Mouse (Mus musculus) liver, embryonic 14.5 days (tissue): ENCODE measurements around the gene Clps. TPM values are rescaled to one million over a fixed set of nuclear protein-coding genes. Genes with fewer than 3 reads are reported as not detected.

Source experiments
- ATAC-seq: fragments of 200-750 bp; cut with Nextera tagmentation; 2 replicates; pipeline ENCODE4 v1.8.0; 2017; ENCODE audit warnings: moderate number of reproducible peaks, mild to moderate bottlenecking, moderate library complexity; ENCODE audit not compliant: insufficient read depth
- DNase-seq, 3 experiments: peaks; one replicate each; pipeline ENCODE4 v3.0.0-alpha.2; 2012 to 2013; ENCODE audit warnings: low read depth in 3 of 3, low spot score in 3 of 3
- H3K27ac ChIP-seq: fragments of 300-500 bp; sonication (generic); 2 replicates; pipeline ENCODE4 v1.5.1; 2014; ENCODE audit warnings: moderate library complexity, mild to moderate bottlenecking, control low read depth, inconsistent platforms
- H3K27me3 ChIP-seq: fragments of 300-500 bp; sonication (generic); 2 replicates; pipeline ENCODE4 v1.6.1; 2014; ENCODE audit warnings: mild to moderate bottlenecking, low read length, moderate library complexity; ENCODE audit not compliant: control insufficient read depth, insufficient read depth
- H3K36me3 ChIP-seq: fragments of 300-500 bp; sonication (generic); replicated peaks from 2 replicates; pipeline ENCODE4 v1.6.1; 2014; ENCODE audit warnings: low read depth; ENCODE audit not compliant: control insufficient read depth, insufficient read depth
- H3K4me1 ChIP-seq, 2 experiments: fragments of 200-500 bp in 1 of 2; fragments of 300-500 bp in 1 of 2; sonication (generic) in 1 of 2; replicated peaks; 2 replicates each; pipeline ENCODE4 v1.6.1; 2012 to 2014; ENCODE audit warnings: antibody characterized with exemption in 1 of 2, inconsistent platforms in 1 of 2, low read length in 1 of 2; ENCODE audit not compliant: control insufficient read depth in 2 of 2, insufficient read depth in 2 of 2
- H3K4me2 ChIP-seq: fragments of 300-500 bp; sonication (generic); 2 replicates; pipeline ENCODE4 v1.6.1; 2014; ENCODE audit warnings: low read depth, mild to moderate bottlenecking, control low read depth, moderate library complexity
- H3K4me3 ChIP-seq, 2 experiments: fragments of 200-500 bp in 1 of 2; fragments of 300-500 bp in 1 of 2; sonication (generic) in 1 of 2; 2 replicates each; pipeline ENCODE4 v1.5.1; 2012 to 2014; ENCODE audit warnings: low read depth in 2 of 2, low read length in 2 of 2, mild to moderate bottlenecking in 2 of 2, control low read depth in 1 of 2, inconsistent platforms in 1 of 2, moderate library complexity in 1 of 2; ENCODE audit not compliant: insufficient read depth in 1 of 2
- H3K9ac ChIP-seq: fragments of 300-500 bp; sonication (generic); replicated peaks from 2 replicates; pipeline ENCODE4 v1.6.1; 2014; ENCODE audit warnings: mild to moderate bottlenecking, control low read depth, moderate library complexity
- H3K9me3 ChIP-seq: fragments of 300-500 bp; sonication (generic); 2 replicates; pipeline ENCODE4 v1.6.1; 2016; ENCODE audit warnings: low read length, mixed read lengths; ENCODE audit not compliant: control insufficient read depth
- CTCF ChIP-seq: IDR thresholded peaks from 2 replicates; pipeline ENCODE4 v1.5.1; 2016; ENCODE audit warnings: antibody characterized with exemption, low read depth, control low read depth
- EP300 ChIP-seq: IDR thresholded peaks from 2 replicates; pipeline ENCODE4 v1.6.1; 2016; ENCODE audit warnings: antibody characterized with exemption, low read depth
- WGBS: fragments of 180-500 bp; shearing (Covaris S2); extraction: QIAGEN DNeasy Blood & Tissue Kit; methylation state at CpG from one replicate; pipeline ENCODE4 v1.1.7; 2014; ENCODE audit not compliant: insufficient replicate concordance; 5-methylcytosine and 5-hydroxymethylcytosine counted together
- polyA plus RNA-seq, 2 experiments: library from polyadenylated mRNA; depleted of rRNA in 1 of 2; stranded (reverse) in 1 of 2; unstranded in 1 of 2; fragments of >200 nt; fragmentation: Nextera tagmentation in 1 of 2; extraction: Ambion mirVana in 1 of 2; gene quantifications; 2 replicates each; pipeline versions ENCODE4 v1.2.1 to v1.2.3; 2012 to 2014

Gene Clps
- polyA plus RNA-seq, 2 experiments, result 1.2 to 3.7 TPM

DNA sequence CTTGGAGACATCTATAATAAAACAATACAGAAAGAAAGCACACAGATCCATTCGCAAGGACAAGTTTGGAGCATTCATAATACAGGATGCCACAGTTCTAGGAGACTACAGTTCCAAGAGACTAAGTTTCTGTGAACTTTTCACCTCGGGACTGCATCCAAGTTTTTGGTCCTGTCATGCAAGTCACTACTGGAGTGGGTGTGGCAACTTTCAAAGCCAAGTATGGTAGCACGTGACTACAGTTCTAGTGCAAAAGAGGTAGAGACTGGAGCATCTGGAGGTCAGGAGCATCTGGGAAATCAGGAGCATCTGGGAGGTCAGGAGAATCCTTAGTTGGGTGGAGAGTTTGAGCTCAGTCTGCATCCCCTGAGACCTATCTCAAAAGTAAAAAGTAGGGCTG, 11.3 kb upstream of the Clps start:
- Histone ChIP-seq H3K36me3 (no peaks in the 10 kb centered on the region), H3K4me1 (0 out of 4 replicates have a peak, but pooled peaks cover 0 to 2% of the 10 kb centered on the region in 2 experiments)
- TF ChIP-seq CTCF (no peak), EP300 (no peak)

GRCm38 (mm10) chr17:28567541-28567940, 7.0 kb upstream of the Clps start:
- H3K27me3 ChIP-seq, result no peaks in the 10 kb centered on the region
- H3K9me3 ChIP-seq, result no peaks in the 10 kb centered on the region
- no peak overlapping the region for H3K4me3 ChIP-seq
- H3K4me2 ChIP-seq, result no peak overlapping the region
- no peak for DNase-seq
- no peak for ATAC-seq
- TF ChIP-seq CTCF (no peak), EP300 (no peak)
- 28% methylated on average over 3 of the region's 3 CpGs for WGBS
- H3K9ac ChIP-seq, result no peak overlapping the region
- no peaks in the 10 kb centered on the region for H3K4me1 ChIP-seq
- no peaks in the 10 kb centered on the region for H3K36me3 ChIP-seq
- no peak overlapping the region for H3K27ac ChIP-seq

More for the DNA sequence above, 11.3 kb upstream of the Clps start:
- Histone ChIP-seq H3K27ac (no peak overlapping the region), H3K27me3 (no peaks in the 10 kb centered on the region), H3K4me3 (no peak overlapping the region), H3K9ac (no peak overlapping the region), H3K4me2 (no peak overlapping the region), H3K9me3 (no peaks in the 10 kb centered on the region)
- ATAC-seq (no peak), DNase-seq (no peak)
- 64% methylated on average over 3 of the region's 3 CpGs for WGBS

DNA sequence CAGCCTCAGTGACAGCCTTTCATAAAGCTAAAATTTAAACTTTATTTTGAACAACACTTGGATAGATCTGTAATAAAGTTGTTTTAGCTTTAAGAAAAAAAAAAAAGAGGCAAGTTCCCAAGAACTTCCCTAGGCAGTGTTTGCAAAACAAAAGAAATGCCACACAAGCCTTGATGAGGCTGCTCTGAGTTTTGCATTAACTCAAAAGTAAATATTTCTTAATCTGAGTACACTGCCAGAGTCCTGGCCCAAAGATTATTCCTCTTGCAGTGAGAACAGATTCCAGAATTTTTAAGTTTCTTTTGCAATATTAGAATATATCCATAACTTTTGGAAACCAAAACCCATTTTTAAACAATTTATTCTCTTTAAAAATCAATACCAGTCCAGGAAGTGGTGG, 4.6 kb upstream of the Clps start:
- Histone ChIP-seq H3K4me3 (no peak overlapping the region), H3K9ac (no peak overlapping the region), H3K9me3 (no peaks in the 10 kb centered on the region), H3K27ac (no peak overlapping the region), H3K36me3 (no peaks in the 10 kb centered on the region), H3K27me3 (no peaks in the 10 kb centered on the region), H3K4me2 (no peak overlapping the region), H3K4me1 (no peaks in the 10 kb centered on the region)
- no peak for DNase-seq
- TF ChIP-seq EP300 (no peak), CTCF (no peak)
- no peak for ATAC-seq

DNA sequence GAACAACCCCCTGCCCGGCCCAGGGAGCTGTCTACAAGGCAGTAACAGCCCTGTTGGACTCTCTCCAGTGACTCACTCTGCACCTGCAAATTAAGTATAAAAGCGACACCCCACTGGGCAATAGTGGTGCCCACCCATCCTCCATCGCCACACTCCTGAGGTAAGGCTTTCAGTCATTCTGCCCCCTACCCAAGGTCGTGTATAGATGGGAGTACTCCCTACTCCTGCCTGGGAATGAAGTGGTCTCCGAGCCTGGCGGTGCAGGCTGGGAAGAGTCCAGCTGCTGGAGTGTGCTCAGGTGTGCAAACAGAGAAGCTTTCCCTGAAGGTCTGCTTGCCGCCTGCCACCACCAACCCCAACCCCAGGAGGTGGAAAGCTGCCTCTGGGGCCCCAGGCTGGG, 1.0 kb upstream of the Clps start:
- Histone ChIP-seq H3K27me3 (no peaks in the 10 kb centered on the region), H3K36me3 (no peaks in the 10 kb centered on the region), H3K4me1 (peaks cover 0 to 2% of the 10 kb centered on the region in 2 experiments; a peak in 2 of 4 replicates), H3K9me3 (no peaks in the 10 kb centered on the region), H3K9ac (no peak overlapping the region), H3K27ac (no peak overlapping the region), H3K4me2 (no peak overlapping the region), H3K4me3 (no peak overlapping the region)
- TF ChIP-seq CTCF (no peak), EP300 (no peak)
- DNase-seq (no peak), ATAC-seq (no peak)
- 43% methylated on average over 7 of the region's 7 CpGs for WGBS

- H3K36me3 ChIP-seq, result no peaks in the 10 kb centered on the region
- H3K4me1 ChIP-seq, result peaks cover 0 to 5% of the 10 kb centered on the region in 2 experiments; a peak in 2 of 4 replicates
- no peak overlapping the region for H3K4me2 ChIP-seq
- ATAC-seq, result no peak
- no peak overlapping the region for H3K9ac ChIP-seq
- WGBS, result 58% methylated on average over 6 of the region's 6 CpGs
- TF ChIP-seq EP300 (no peak), CTCF (no peak)
- no peaks in the 10 kb centered on the region for H3K27me3 ChIP-seq
- no peak overlapping the region for H3K27ac ChIP-seq
- no peaks in the 10 kb centered on the region for H3K9me3 ChIP-seq
- no peak overlapping the region for H3K4me3 ChIP-seq
- no peak for DNase-seq
These were observed 2.8 kb downstream of the Clps start for GRCm38 (mm10) chr17:28557772-28558171.
